Mouse (Mus musculus) erythroblast, embryonic 14.5 days (primary cell): ENCODE results near the gene Polr2i. TPM values are rescaled to one million over a fixed set of nuclear protein-coding genes. Genes with fewer than 3 reads are reported as not detected.
"Not testable (repeated sequence)": the region's sequence is repeated elsewhere in the genome, so short reads cannot be mapped to it uniquely, and the experiment has no call there.

Experiments
- H3K27me3 ChIP-seq: 2 replicates; pipeline ENCODE4 v1.6.1; 2012; ENCODE audit warnings: inconsistent platforms; ENCODE audit not compliant: control insufficient read depth
- H3K36me3 ChIP-seq: 2 replicates; pipeline ENCODE4 v1.6.1; 2012; ENCODE audit warnings: mild to moderate bottlenecking, inconsistent platforms; ENCODE audit not compliant: control insufficient read depth
- H3K4me1 ChIP-seq: 2 replicates; pipeline ENCODE4 v1.6.1; 2012; ENCODE audit warnings: inconsistent platforms; ENCODE audit not compliant: control insufficient read depth
- H3K4me3 ChIP-seq: replicated peaks from 2 replicates; pipeline ENCODE3; 2012; ENCODE audit warnings: moderate library complexity, mild to moderate bottlenecking, inconsistent platforms
- H3K9me3 ChIP-seq: 2 replicates; pipeline ENCODE4 v1.6.1; 2012; ENCODE audit warnings: low read length, inconsistent platforms, mixed read lengths; ENCODE audit not compliant: control insufficient read depth
- GATA1 ChIP-seq: IDR thresholded peaks from 2 replicates; pipeline ENCODE4 v1.6.1; 2012; ENCODE audit warnings: low read length, inconsistent platforms, mixed read lengths
- TAL1 ChIP-seq: IDR thresholded peaks from 3 replicates; pipeline ENCODE4 v1.6.1; 2012; ENCODE audit warnings: low read length, inconsistent platforms, mixed read lengths
- polyA plus RNA-seq: library from polyadenylated mRNA; stranded (reverse); fragments of >175 nt; gene quantifications from 2 replicates; pipeline ENCODE4 v1.2.3, GENCODE M21; 2012

The Polr2i gene
- polyA plus RNA-seq, 1 experiment, result 9.4 TPM

DNA sequence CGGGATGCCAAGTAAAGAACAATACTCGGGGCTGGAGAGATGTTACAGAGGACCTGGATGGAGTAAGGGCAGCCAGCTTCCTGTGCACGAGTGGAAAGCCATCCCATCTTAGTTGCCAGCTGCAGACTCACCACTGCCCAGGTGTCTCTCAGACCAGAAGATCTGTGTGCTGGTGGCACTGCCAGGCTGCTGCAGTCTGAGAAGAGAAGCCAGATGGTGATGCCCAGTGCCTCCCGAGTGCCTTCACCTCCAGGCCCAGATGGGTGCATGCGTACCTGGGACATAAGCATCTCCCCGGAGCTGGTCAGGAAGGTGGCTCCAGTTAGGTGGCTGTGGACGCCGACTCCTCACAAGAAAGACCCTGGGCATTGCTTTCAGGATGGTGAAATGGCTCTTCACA lies 3.3 kb downstream of the Polr2i start:
- H3K4me3 ChIP-seq, result no peak overlapping the region
- peaks cover 28% of the 10 kb centered on the region for H3K4me1 ChIP-seq

DNA sequence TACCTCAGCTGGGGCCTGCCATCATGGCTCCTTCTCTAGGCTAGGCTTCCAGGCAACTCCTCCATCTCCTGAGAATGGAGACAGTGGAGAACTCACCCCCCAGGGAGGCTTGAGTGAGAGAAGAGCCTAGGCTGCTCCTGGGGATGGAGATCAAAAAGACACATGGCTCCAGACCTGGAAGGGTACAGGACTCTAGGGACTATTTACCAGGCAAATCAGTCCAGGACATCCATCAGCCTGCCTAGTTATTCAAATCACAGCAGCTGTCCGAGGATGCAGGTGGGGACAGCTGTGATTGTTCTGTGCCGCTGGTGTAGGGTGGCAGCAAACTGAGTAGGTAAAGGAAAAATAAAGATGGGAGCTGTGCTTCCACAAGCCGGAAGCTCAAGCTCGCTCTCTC lies 3.9 kb downstream of the Polr2i start, which contains the start of gene Ovol3:
TSS of gene Ovol3 (minus strand) at position 101 of the 400 bp plus-strand sequence.
- H3K36me3 ChIP-seq, result peaks cover 35% of the 10 kb centered on the region
- H3K4me3 ChIP-seq, result no peak within 1 kb of the TSS
- no peaks in the 10 kb centered on the region for H3K9me3 ChIP-seq
- no peak for TF ChIP-seq TAL1
- no peak for TF ChIP-seq GATA1
- H3K4me1 ChIP-seq, result peaks cover 25% of the 10 kb centered on the region
- no peaks in the 10 kb centered on the region for H3K27me3 ChIP-seq

More for the DNA sequence above, 3.3 kb downstream of the Polr2i start:
- H3K27me3 ChIP-seq, result no peaks in the 10 kb centered on the region
- H3K36me3 ChIP-seq, result peaks cover 30% of the 10 kb centered on the region
- no peaks in the 10 kb centered on the region for H3K9me3 ChIP-seq
- no peak for TF ChIP-seq TAL1
- TF ChIP-seq GATA1, result no peak

DNA sequence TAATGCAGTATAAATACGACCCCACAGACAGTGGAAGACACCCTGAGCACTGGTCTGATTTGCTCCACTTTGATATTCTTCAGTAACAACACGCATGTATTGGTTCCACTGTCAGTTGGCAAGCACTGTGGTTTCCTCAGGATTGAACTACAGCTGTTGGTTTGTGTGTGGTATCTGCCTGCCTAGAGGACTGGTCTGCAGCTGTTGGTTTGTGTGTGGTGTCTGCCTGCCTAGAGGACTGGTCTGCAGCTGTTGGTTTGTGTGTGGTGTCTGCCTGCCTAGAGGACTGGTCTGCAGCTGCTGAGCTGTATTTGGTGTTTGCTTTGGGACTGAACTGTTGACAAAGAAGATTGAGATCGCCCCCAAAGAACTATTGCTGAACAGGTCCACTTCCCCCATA lies 5.6 kb downstream of the Polr2i start:
- Histone ChIP-seq H3K36me3 (peaks cover 52% of the 10 kb centered on the region), H3K4me1 (peaks cover 13% of the 10 kb centered on the region)
- not testable (repeated sequence) for H3K4me3 ChIP-seq, H3K9me3 ChIP-seq, H3K27me3 ChIP-seq

DNA sequence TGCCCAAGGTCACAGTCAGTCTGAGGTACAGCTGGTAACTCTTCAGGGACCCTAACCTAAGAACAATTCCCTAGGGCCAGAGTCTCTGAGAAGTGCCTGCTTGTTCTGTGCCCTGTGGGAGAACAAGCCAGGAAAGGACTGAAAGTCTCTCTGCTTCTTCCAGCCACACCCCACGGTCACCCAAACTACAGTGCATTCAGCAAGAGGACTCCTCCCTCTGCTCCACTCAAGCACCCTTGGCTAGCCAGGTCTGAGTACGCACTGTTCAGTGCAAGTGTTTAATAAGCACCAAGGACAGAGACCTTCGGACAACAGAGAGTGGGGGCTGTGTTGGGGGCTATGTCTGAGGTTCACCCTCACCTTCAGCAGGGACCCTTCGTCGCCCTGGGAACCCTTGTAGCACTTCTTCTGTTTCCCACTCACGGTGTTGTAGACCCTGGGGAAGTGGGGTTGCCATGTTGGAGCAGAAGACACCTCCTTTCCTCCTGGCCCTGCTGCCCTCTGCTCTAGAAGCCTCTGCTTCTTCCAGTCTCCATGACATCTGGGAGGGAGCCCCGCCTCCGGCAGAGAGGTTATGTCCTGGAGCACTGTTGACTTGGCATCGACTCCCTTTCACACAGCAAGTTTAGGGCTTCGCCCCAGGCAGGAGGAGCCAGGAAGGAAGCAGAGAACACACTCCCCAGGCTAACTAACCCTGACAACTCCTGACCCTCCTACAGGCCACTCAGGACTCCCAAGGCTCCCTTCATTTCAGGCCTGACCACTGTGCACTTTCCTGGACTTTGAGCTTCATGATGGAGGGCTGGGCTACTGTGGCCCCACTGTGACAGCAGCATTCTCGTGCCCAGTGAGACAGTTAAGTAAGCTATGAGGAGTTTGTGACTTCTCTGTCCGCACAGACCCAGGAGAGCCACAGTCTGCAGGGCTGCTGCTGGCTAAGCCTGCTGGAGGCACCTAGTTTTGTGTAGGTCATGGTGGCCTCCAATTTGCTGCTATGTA lies 20.5 kb downstream of the Polr2i start:
- TF ChIP-seq TAL1 (no peak), GATA1 (no peak)
- Histone ChIP-seq H3K4me3 (no peak overlapping the region), H3K9me3 (no peaks in the 10 kb centered on the region), H3K4me1 (no peaks in the 10 kb centered on the region), H3K27me3 (no peaks in the 10 kb centered on the region), H3K36me3 (peaks cover 95% of the 10 kb centered on the region)

DNA sequence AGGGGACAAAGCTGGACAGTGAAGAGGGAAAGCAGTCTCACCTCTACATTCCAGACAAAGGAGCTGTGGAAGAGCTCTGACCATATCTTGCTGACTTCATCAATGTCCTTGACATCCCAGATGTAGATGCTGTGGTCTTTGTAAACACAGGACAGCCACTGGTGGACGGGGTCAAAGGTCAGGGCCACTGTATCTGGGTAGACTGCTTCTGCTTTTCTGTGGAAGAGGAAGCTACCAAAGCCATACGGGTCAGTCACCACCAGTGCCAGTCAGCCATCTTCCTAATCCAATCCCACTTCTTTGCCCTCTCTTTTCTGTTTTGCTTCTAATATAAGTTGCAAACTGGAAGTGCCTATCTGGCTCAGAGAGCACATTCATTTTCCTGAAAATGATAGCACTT lies 33.3 kb downstream of the Polr2i start:
- Histone ChIP-seq H3K36me3 (peaks cover 93% of the 10 kb centered on the region), H3K9me3 (no peaks in the 10 kb centered on the region), H3K27me3 (no peaks in the 10 kb centered on the region), H3K4me1 (no peaks in the 10 kb centered on the region), H3K4me3 (no peak overlapping the region)
- TF ChIP-seq GATA1 (no peak), TAL1 (no peak)

DNA sequence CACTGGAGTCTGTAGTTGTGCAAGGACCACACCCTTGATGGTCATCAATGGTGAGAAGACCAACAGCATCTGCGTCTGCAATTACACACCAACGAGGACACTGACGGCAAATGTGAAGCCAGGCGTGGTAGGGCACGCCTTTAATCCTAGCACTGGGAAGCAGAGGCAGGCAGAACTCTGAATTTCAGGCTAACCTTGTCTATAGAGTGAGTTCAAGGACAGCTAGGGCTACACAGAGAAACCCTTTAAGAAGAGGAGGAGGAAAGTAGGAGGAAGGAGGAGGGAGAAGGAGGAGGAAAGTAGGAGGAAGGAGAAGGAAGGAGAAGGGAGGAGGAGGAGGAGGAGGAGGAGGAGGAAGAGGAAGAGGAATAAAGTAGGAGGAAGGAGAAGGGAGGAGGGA lies 33.8 kb downstream of the Polr2i start:
- Histone ChIP-seq H3K9me3 (no peaks in the 10 kb centered on the region), H3K4me1 (no peaks in the 10 kb centered on the region), H3K4me3 (no peak overlapping the region), H3K27me3 (no peaks in the 10 kb centered on the region), H3K36me3 (peaks cover 93% of the 10 kb centered on the region)
- TF ChIP-seq TAL1 (no peak), GATA1 (no peak)

DNA sequence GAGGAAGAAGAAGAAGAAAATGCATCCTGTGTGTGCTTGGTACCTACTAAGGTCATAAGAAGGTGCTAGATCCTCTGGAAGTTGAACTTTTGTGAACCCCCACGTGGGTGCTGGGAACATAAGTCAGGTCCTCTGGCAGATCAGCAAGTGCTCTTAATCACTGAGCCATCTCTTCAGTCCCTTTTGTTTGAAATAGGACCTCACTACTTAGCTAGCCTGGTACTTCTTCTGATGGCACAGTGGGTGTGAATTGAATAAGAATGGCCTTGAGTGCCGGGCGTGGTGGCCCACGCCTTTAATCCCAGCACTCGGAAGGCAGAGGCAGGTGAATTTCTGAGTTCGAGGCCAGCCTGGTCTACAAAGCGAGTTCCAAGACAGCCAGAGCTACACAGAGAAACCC lies 34.2 kb downstream of the Polr2i start:
- no peaks in the 10 kb centered on the region for H3K4me1 ChIP-seq
- H3K36me3 ChIP-seq, result peaks cover 94% of the 10 kb centered on the region

DNA sequence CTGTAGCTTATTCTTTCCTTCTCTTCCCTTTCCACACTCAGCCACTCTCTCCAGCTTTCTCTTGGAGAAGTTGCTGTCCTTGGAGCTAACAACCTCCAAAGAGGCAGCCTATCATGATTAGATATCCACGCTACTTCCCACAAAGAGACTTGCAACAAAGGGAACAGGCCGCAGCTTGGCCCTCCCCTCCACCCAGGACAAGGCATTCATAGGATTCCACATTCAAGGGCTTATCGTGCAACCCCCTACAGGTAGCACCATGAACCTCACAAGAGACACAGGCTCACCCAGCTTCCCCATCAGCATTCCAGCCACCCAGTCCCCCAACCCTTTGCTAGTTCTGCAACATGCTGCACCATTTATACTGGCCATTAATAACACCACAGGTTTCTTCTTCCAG lies 35.0 kb downstream of the Polr2i start:
- Histone ChIP-seq H3K36me3 (peaks cover 94% of the 10 kb centered on the region), H3K27me3 (no peaks in the 10 kb centered on the region), H3K4me3 (no peak overlapping the region), H3K9me3 (no peaks in the 10 kb centered on the region), H3K4me1 (no peaks in the 10 kb centered on the region)
- TF ChIP-seq TAL1 (no peak), GATA1 (no peak)

More for the DNA sequence above, 34.2 kb downstream of the Polr2i start:
- H3K4me3 ChIP-seq, result no peak overlapping the region
- no peaks in the 10 kb centered on the region for H3K9me3 ChIP-seq
- TF ChIP-seq GATA1 (no peak), TAL1 (no peak)
- no peaks in the 10 kb centered on the region for H3K27me3 ChIP-seq

DNA sequence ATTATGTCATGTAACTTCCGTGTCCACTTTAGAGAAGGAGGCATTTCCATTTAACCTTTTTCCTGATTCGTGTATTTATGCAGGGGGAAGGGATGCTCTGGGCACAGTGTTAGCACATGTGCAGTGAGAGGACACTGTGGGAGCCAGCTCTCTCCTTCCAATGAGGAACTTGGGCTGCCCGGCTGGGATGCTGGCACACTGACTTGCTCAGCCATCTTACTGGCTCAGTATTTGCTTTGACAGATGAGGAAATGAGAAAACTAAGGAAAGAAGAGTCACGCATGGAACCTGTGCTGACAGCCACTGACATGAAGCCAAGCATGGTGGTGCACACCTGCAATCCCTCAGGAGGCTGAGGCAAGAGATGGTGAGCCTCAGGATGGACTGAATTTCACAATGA lies 37.9 kb downstream of the Polr2i start:
- Histone ChIP-seq H3K4me1 (no peaks in the 10 kb centered on the region), H3K4me3 (no peak overlapping the region), H3K27me3 (no peaks in the 10 kb centered on the region), H3K9me3 (no peaks in the 10 kb centered on the region), H3K36me3 (peaks cover 97% of the 10 kb centered on the region)
- TF ChIP-seq TAL1 (no peak), GATA1 (no peak)
